Mouse (Mus musculus): ENCODE data around the gene Olfr434. TPM values are rescaled to one million over a fixed set of nuclear protein-coding genes. Genes with fewer than 3 reads are reported as not detected.

Gene Olfr434
- polyA plus RNA-seq, 1 experiment from 2014 or later, result not detected

- H3K36me3 ChIP-seq (replicated peaks), result no peaks in the 10 kb centered on the region
- 90% methylated on average over 1 of the region's 1 CpGs for WGBS
- H3K4me1 ChIP-seq, result no peaks in the 10 kb centered on the region
- H3K27ac ChIP-seq, result no peak overlapping the region
- no peak for ATAC-seq (ENCODE audit: low FRiP score)
- H3K9me3 ChIP-seq, result no peaks in the 10 kb centered on the region
- no peak overlapping the region for H3K9ac ChIP-seq
- H3K4me2 ChIP-seq, result no peak overlapping the region
- H3K27me3 ChIP-seq, result no peaks in the 10 kb centered on the region
- H3K4me3 ChIP-seq (replicated peaks), result no peak overlapping the region
Measured at GRCm38 (mm10) chr6:43252994-43253393, 40.2 kb downstream of the Olfr434 start.

- H3K27me3 ChIP-seq, result no peaks in the 10 kb centered on the region
- no peak overlapping the region for H3K4me2 ChIP-seq
- no peak overlapping the region for H3K9ac ChIP-seq
- H3K4me1 ChIP-seq, result no peaks in the 10 kb centered on the region
- 75% methylated on average over 7 of the region's 7 CpGs for WGBS
- H3K4me3 ChIP-seq (replicated peaks), result no peak overlapping the region
- no peaks in the 10 kb centered on the region for H3K36me3 ChIP-seq (replicated peaks)
- H3K27ac ChIP-seq, result no peak overlapping the region
- no peaks in the 10 kb centered on the region for H3K9me3 ChIP-seq
- ATAC-seq (ENCODE audit: low FRiP score), result no peak
Measured at GRCm38 (mm10) chr6:43254193-43254926, 41.5 kb downstream of the Olfr434 start.

- H3K4me2 ChIP-seq, result no peak overlapping the region
- no peak for ATAC-seq (ENCODE audit: low FRiP score)
- no peak overlapping the region for H3K9ac ChIP-seq
- peaks cover 14% of the 10 kb centered on the region for H3K27me3 ChIP-seq
- WGBS, result 71% methylated on average over 2 of the region's 2 CpGs
- no peak overlapping the region for H3K4me3 ChIP-seq (replicated peaks)
- peaks cover 7% of the 10 kb centered on the region; the same call in 1 of the 2 replicates for H3K4me1 ChIP-seq
- H3K27ac ChIP-seq, result no peak overlapping the region
- H3K9me3 ChIP-seq, result no peaks in the 10 kb centered on the region
- no peaks in the 10 kb centered on the region for H3K36me3 ChIP-seq (replicated peaks)
Measured at GRCm38 (mm10) chr6:43260756-43261155, 47.9 kb downstream of the Olfr434 start.

- no peaks in the 10 kb centered on the region for H3K9me3 ChIP-seq
- H3K4me1 ChIP-seq, result peaks cover 16% of the 10 kb centered on the region; the same call in 1 of the 2 replicates
- ATAC-seq (ENCODE audit: low FRiP score), result peak; percentile 78
- H3K27me3 ChIP-seq, result peaks cover 29% of the 10 kb centered on the region
- H3K27ac ChIP-seq, result no peak within 1 kb of the TSS
- under 1% methylated on average over 45 of the region's 48 CpGs for WGBS
- peak within 1 kb of the TSS; percentile 81 for H3K4me2 ChIP-seq
- H3K9ac ChIP-seq, result peak within 1 kb of the TSS; percentile 62
- peak within 1 kb of the TSS; percentile 50 for H3K4me3 ChIP-seq (replicated peaks)
- H3K36me3 ChIP-seq (replicated peaks), result no peaks in the 10 kb centered on the region
Measured at GRCm38 (mm10) chr6:43265363-43266041, 52.7 kb downstream of the Olfr434 start, which contains the start of gene Arhgef5. Gene Arhgef5 (plus strand): TSS chr6:43265582.

- Histone ChIP-seq H3K9me3 (no peaks in the 10 kb centered on the region), H3K4me2 (peak overlapping the region; percentile 81), H3K27ac (no peak overlapping the region), H3K4me3 (replicated peaks) (peak overlapping the region; percentile 50), H3K36me3 (replicated peaks) (no peaks in the 10 kb centered on the region), H3K9ac (no peak overlapping the region), H3K4me1 (peaks cover 16% of the 10 kb centered on the region; the same call in 1 of the 2 replicates), H3K27me3 (peaks cover 29% of the 10 kb centered on the region)
- no peak for ATAC-seq (ENCODE audit: low FRiP score)
- WGBS, result 5% methylated on average over 8 of the region's 8 CpGs
Measured at GRCm38 (mm10) chr6:43266356-43266755, 53.5 kb downstream of the Olfr434 start.

Other genes with a start within 250 kb of the Olfr434 start
- gene Olfr441, start 106.7 kb upstream of the Olfr434 start, polyA plus RNA-seq (2016; fragmentation: Nextera tagmentation; extraction: Ambion mirVana), result not detected in 2 replicates
- not detected in 2 replicates for gene Olfr237-ps1, start 66.5 kb upstream of the Olfr434 start, polyA plus RNA-seq (2016; fragmentation: Nextera tagmentation; extraction: Ambion mirVana)
- gene Olfr437, start 49.7 kb upstream of the Olfr434 start, polyA plus RNA-seq (2016; fragmentation: Nextera tagmentation; extraction: Ambion mirVana), result not detected in 2 replicates
- 0.05 TPM in 1 of 2 replicates, not detected in the other for gene Olfr13, start 40.9 kb upstream of the Olfr434 start, polyA plus RNA-seq (2016; fragmentation: Nextera tagmentation; extraction: Ambion mirVana)
- not detected in 2 replicates for gene Olfr435, start 15.9 kb upstream of the Olfr434 start, polyA plus RNA-seq (2016; fragmentation: Nextera tagmentation; extraction: Ambion mirVana)
- gene Olfr47, start 18.5 kb downstream of the Olfr434 start, polyA plus RNA-seq (2016; fragmentation: Nextera tagmentation; extraction: Ambion mirVana), result not detected in 2 replicates
- 2.9 and 3.5 TPM in 2 replicates for gene Arhgef5, start 52.6 kb downstream of the Olfr434 start, polyA plus RNA-seq (2016; fragmentation: Nextera tagmentation; extraction: Ambion mirVana)
- gene Nobox, start 96.5 kb downstream of the Olfr434 start, polyA plus RNA-seq (2016; fragmentation: Nextera tagmentation; extraction: Ambion mirVana), result not detected in 2 replicates